Mouse (Mus musculus): ENCODE results near the gene Ddx51. TPM values are rescaled to one million over a fixed set of nuclear protein-coding genes. Genes with fewer than 3 reads are reported as not detected.

The Ddx51 gene
- polyA plus RNA-seq, 1 experiment from 2014 or later, result 7.5 TPM

- peaks cover 92% of the 10 kb centered on the region for H3K36me3 ChIP-seq (replicated peaks; ENCODE audit: insufficient read depth, low read length)
- TF ChIP-seq CTCF (IDR thresholded peaks at IDR 0.05; ENCODE audit: low read depth) (no peak), EP300 (IDR thresholded peaks at IDR 0.05; ENCODE audit: low read depth) (no peak)
- H3K4me3 ChIP-seq (ENCODE audit: low read depth, low read length), result no peak overlapping the region
- WGBS (ENCODE audit: insufficient replicate concordance), result 77% methylated on average over 8 of the region's 8 CpGs
- H3K9ac ChIP-seq (replicated peaks), result no peak overlapping the region
- DNase-seq (no peak), ATAC-seq (no peak)
- H3K4me1 ChIP-seq (ENCODE audit: insufficient read depth), result no peaks in the 10 kb centered on the region
- H3K27me3 ChIP-seq (ENCODE audit: insufficient read depth, low read length), result no peaks in the 10 kb centered on the region
- no peak overlapping the region for H3K4me2 ChIP-seq (ENCODE audit: low read depth, low read length)
- no peaks in the 10 kb centered on the region for H3K9me3 ChIP-seq (ENCODE audit: low read length)
- no peak overlapping the region for H3K27ac ChIP-seq (ENCODE audit: low read depth)
These were observed 28.8 kb downstream of the Ddx51 start for GRCm38 (mm10) chr5:110682041-110682440.

- no peak for DNase-seq
These were observed 45.4 kb downstream of the Ddx51 start for GRCm38 (mm10) chr5:110698617-110699016.

DNA sequence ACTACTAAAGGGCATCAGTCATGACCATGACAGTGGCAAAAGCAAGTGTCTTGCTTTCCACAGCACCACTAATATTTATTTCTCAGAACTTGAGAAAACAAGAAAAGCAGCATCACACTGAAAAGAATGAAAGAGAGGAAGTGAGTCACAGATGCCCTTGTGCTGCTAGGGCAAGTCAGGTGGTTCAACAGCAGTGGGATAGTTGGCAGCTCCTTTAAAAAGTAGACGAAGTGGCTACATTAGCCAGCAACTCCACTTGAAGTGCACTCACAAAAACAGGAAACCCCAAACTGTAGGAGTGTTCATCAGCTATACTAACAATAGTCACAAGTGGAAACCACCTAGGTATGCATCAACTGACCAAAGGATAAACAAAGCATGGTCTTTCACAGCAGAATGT, 50.8 kb downstream of the Ddx51 start:
- H3K9me3 ChIP-seq (ENCODE audit: low read length), result no peaks in the 10 kb centered on the region
- H3K4me1 ChIP-seq (ENCODE audit: insufficient read depth), result no peaks in the 10 kb centered on the region
- H3K9ac ChIP-seq (replicated peaks), result no peak overlapping the region
- no peak for TF ChIP-seq CTCF (IDR thresholded peaks at IDR 0.05; ENCODE audit: low read depth)
- TF ChIP-seq EP300 (IDR thresholded peaks at IDR 0.05; ENCODE audit: low read depth), result no peak
- WGBS (ENCODE audit: insufficient replicate concordance), result 42% methylated on average over 1 of the region's 1 CpGs
- ATAC-seq, result no peak
- no peak for DNase-seq
- H3K36me3 ChIP-seq (replicated peaks; ENCODE audit: insufficient read depth, low read length), result peaks cover 90% of the 10 kb centered on the region
- no peak overlapping the region for H3K4me2 ChIP-seq (ENCODE audit: low read depth, low read length)
- H3K27ac ChIP-seq (ENCODE audit: low read depth), result no peak overlapping the region
- H3K27me3 ChIP-seq (ENCODE audit: insufficient read depth, low read length), result no peaks in the 10 kb centered on the region
- H3K4me3 ChIP-seq (ENCODE audit: low read depth, low read length), result no peak overlapping the region

More at GRCm38 (mm10) chr5:110698617-110699016, 45.4 kb downstream of the Ddx51 start:
- TF ChIP-seq CTCF (IDR thresholded peaks at IDR 0.05; ENCODE audit: low read depth) (no peak), EP300 (IDR thresholded peaks at IDR 0.05; ENCODE audit: low read depth) (no peak)
- Histone ChIP-seq H3K27ac (ENCODE audit: low read depth) (no peak overlapping the region), H3K9ac (replicated peaks) (no peak overlapping the region), H3K4me1 (ENCODE audit: insufficient read depth) (no peaks in the 10 kb centered on the region), H3K9me3 (ENCODE audit: low read length) (no peaks in the 10 kb centered on the region), H3K4me2 (ENCODE audit: low read depth, low read length) (no peak overlapping the region), H3K4me3 (ENCODE audit: low read depth, low read length) (no peak overlapping the region), H3K27me3 (ENCODE audit: insufficient read depth, low read length) (no peaks in the 10 kb centered on the region), H3K36me3 (replicated peaks; ENCODE audit: insufficient read depth, low read length) (peaks cover 92% of the 10 kb centered on the region)
- ATAC-seq, result no peak
- 86% methylated on average over 4 of the region's 4 CpGs for WGBS (ENCODE audit: insufficient replicate concordance)

DNA sequence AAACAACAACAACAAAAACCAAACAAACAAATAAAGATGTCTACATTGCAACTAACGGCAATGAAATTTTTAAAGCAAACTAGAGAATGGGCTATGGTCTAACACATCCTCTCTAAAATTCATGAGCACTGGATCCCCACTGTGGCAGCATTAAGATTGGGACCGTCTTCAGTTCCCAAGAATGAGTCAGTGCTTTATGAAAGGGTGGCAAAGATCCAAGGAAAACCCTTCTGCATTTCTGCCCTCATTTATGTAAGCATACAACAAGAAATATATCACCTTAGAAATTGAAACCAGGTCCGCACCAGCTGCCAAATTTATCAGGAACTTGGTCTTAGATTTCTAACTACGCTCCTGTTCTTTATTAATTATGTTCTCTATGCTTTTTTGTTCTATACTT, 56.0 kb downstream of the Ddx51 start:
- no peak overlapping the region for H3K4me2 ChIP-seq (ENCODE audit: low read depth, low read length)
- DNase-seq (no peak), ATAC-seq (no peak)

More for the DNA sequence above, 56.0 kb downstream of the Ddx51 start:
- Histone ChIP-seq H3K27me3 (ENCODE audit: insufficient read depth, low read length) (no peaks in the 10 kb centered on the region), H3K36me3 (replicated peaks; ENCODE audit: insufficient read depth, low read length) (peaks cover 78% of the 10 kb centered on the region), H3K27ac (ENCODE audit: low read depth) (no peak overlapping the region), H3K9me3 (ENCODE audit: low read length) (no peaks in the 10 kb centered on the region), H3K4me1 (ENCODE audit: insufficient read depth) (no peaks in the 10 kb centered on the region), H3K9ac (replicated peaks) (no peak overlapping the region), H3K4me3 (ENCODE audit: low read depth, low read length) (no peak overlapping the region)
- WGBS (ENCODE audit: insufficient replicate concordance), result 94% methylated on average over 4 of the region's 4 CpGs
- TF ChIP-seq CTCF (IDR thresholded peaks at IDR 0.05; ENCODE audit: low read depth) (no peak), EP300 (IDR thresholded peaks at IDR 0.05; ENCODE audit: low read depth) (no peak)

Small RNA genes within 50 kb of the gene (microRNA-seq; reads per million reads assigned to microRNA genes)
- gene Mir7026, result 1.2 reads per million

Other genes starting within 250 kb of the Ddx51 start
- 3.5 and 3.9 TPM in 2 replicates for gene Fbrsl1, start 204.9 kb upstream of the Ddx51 start, polyA plus RNA-seq (2015; fragmentation: Nextera tagmentation; extraction: Ambion mirVana)
- gene Galnt9, start 109.1 kb upstream of the Ddx51 start, polyA plus RNA-seq (2015; fragmentation: Nextera tagmentation; extraction: Ambion mirVana), result 0.07 and 0.11 TPM in 2 replicates
- gene Noc4l, start within 50 bp of the Ddx51 start, polyA plus RNA-seq (2015; fragmentation: Nextera tagmentation; extraction: Ambion mirVana), result 14.8 and 19.6 TPM in 2 replicates
- 9.3 and 10.6 TPM in 2 replicates for gene Ep400, start 117.3 kb downstream of the Ddx51 start, polyA plus RNA-seq (2015; fragmentation: Nextera tagmentation; extraction: Ambion mirVana)
- 16.9 and 19.0 TPM in 2 replicates for gene Pus1, start 127.2 kb downstream of the Ddx51 start, polyA plus RNA-seq (2015; fragmentation: Nextera tagmentation; extraction: Ambion mirVana)
- gene Ulk1, start 156.6 kb downstream of the Ddx51 start, polyA plus RNA-seq (2015; fragmentation: Nextera tagmentation; extraction: Ambion mirVana), result 7.9 and 8.1 TPM in 2 replicates
- 41.5 and 47.7 TPM in 2 replicates for gene Hscb, start 186.3 kb downstream of the Ddx51 start, polyA plus RNA-seq (2015; fragmentation: Nextera tagmentation; extraction: Ambion mirVana)
- 9.2 and 13.2 TPM in 2 replicates for gene Chek2, start 186.5 kb downstream of the Ddx51 start, polyA plus RNA-seq (2015; fragmentation: Nextera tagmentation; extraction: Ambion mirVana)
- 0.62 and 0.73 TPM in 2 replicates for gene Ttc28, start 226.4 kb downstream of the Ddx51 start, polyA plus RNA-seq (2015; fragmentation: Nextera tagmentation; extraction: Ambion mirVana)